Mouse (Mus musculus) lung, embryonic 14.5 days (tissue): ENCODE measurements at regions not wholly inside any gene's neighbourhood (a gene's known extent, or its start where the extent isn't known, plus 50 kb on each side); places are given as distances from the start of the nearest gene placed in this dataset.
A peak's percentile ranks its signal among the peaks of the same experiment; 100 is the strongest.

ENCODE experiments used
- ATAC-seq: fragments of 200-750 bp; cut with Nextera tagmentation; 2 replicates; pipeline ENCODE4 v1.8.0; 2017; ENCODE audit warnings: mild to moderate bottlenecking, moderate TSS enrichment, moderate library complexity; ENCODE audit not compliant: insufficient read depth
- DNase-seq: peaks from one replicate; pipeline ENCODE4 v3.0.0-alpha.2; 2015
- H3K27ac ChIP-seq: fragments of 300-500 bp; sonication (generic); 2 replicates; pipeline ENCODE4 v1.5.1; 2014; ENCODE audit warnings: low read depth, mild to moderate bottlenecking, moderate library complexity
- H3K27me3 ChIP-seq: fragments of 300-500 bp; sonication (generic); 2 replicates; pipeline ENCODE4 v1.6.1; 2014; ENCODE audit warnings: low read length, control low read depth; ENCODE audit not compliant: insufficient read depth
- H3K36me3 ChIP-seq: fragments of 300-500 bp; sonication (generic); 2 replicates; pipeline ENCODE4 v1.6.1; 2014; ENCODE audit warnings: control low read depth; ENCODE audit not compliant: insufficient read depth
- H3K4me1 ChIP-seq: fragments of 300-500 bp; sonication (generic); 2 replicates; pipeline ENCODE4 v1.6.1; 2014; ENCODE audit warnings: antibody characterized with exemption, control low read depth; ENCODE audit not compliant: insufficient read depth
- H3K4me2 ChIP-seq: fragments of 300-500 bp; sonication (generic); 2 replicates; pipeline ENCODE4 v1.6.1; 2014; ENCODE audit warnings: mild to moderate bottlenecking
- H3K4me3 ChIP-seq: fragments of 300-500 bp; sonication (generic); 2 replicates; pipeline ENCODE4 v1.5.1; 2014; ENCODE audit warnings: low read depth, low read length
- H3K9ac ChIP-seq: fragments of 300-500 bp; sonication (generic); 2 replicates; pipeline ENCODE4 v1.6.1; 2014
- H3K9me3 ChIP-seq: fragments of 300-500 bp; sonication (generic); 2 replicates; pipeline ENCODE4 v1.6.1; 2016; ENCODE audit warnings: low read depth, low read length, control low read depth
- CTCF ChIP-seq: IDR thresholded peaks from 2 replicates; pipeline ENCODE4 v1.5.1; 2016; ENCODE audit warnings: antibody characterized with exemption, low read depth
- WGBS: fragments of 180-500 bp; shearing (Covaris S2); extraction: QIAGEN DNeasy Blood & Tissue Kit; methylation state at CpG from one replicate; pipeline ENCODE4 v1.1.7; 2014; 5-methylcytosine and 5-hydroxymethylcytosine counted together

GRCm38 (mm10) chr3:148682445-148682994, 307.8 kb downstream of the Adgrl2 start:
- H3K4me1 ChIP-seq: peaks cover 16% of the 10 kb centered on the region
- no peak overlapping the region for H3K27ac ChIP-seq
- WGBS: 65% methylated on average over 6 of the region's 6 CpGs
- H3K4me3 ChIP-seq: no peak overlapping the region
- no peak for ATAC-seq
- H3K36me3 ChIP-seq: no peaks in the 10 kb centered on the region
- no peaks in the 10 kb centered on the region for H3K9me3 ChIP-seq
- no peak overlapping the region for H3K4me2 ChIP-seq
- H3K9ac ChIP-seq: no peak overlapping the region
- H3K27me3 ChIP-seq: no peaks in the 10 kb centered on the region
- TF ChIP-seq CTCF: no peak
- DNase-seq: peak; percentile 46

- peaks cover 16% of the 10 kb centered on the region for H3K4me1 ChIP-seq
- WGBS: 56% methylated on average over 2 of the region's 2 CpGs
- no peaks in the 10 kb centered on the region for H3K27me3 ChIP-seq
- no peaks in the 10 kb centered on the region for H3K9me3 ChIP-seq
- no peak for ATAC-seq
- H3K9ac ChIP-seq: no peak overlapping the region
- no peaks in the 10 kb centered on the region for H3K36me3 ChIP-seq
- H3K4me2 ChIP-seq: no peak overlapping the region
- DNase-seq: no peak
- H3K27ac ChIP-seq: no peak overlapping the region
- no peak overlapping the region for H3K4me3 ChIP-seq
- no peak for TF ChIP-seq CTCF
Observed at GRCm38 (mm10) chr3:148681186-148681585, 309.2 kb downstream of the Adgrl2 start.

GRCm38 (mm10) chr3:148680737-148681136, 309.6 kb downstream of the Adgrl2 start:
- H3K4me2 ChIP-seq: no peak overlapping the region
- H3K4me3 ChIP-seq: no peak overlapping the region
- 67% methylated on average over 8 of the region's 8 CpGs for WGBS
- TF ChIP-seq CTCF: no peak
- peaks cover 16% of the 10 kb centered on the region for H3K4me1 ChIP-seq
- H3K9ac ChIP-seq: no peak overlapping the region
- no peak for ATAC-seq
- no peaks in the 10 kb centered on the region for H3K9me3 ChIP-seq
- H3K27ac ChIP-seq: no peak overlapping the region
- H3K27me3 ChIP-seq: no peaks in the 10 kb centered on the region
- DNase-seq: no peak
- H3K36me3 ChIP-seq: no peaks in the 10 kb centered on the region

GRCm38 (mm10) chr3:148680086-148680485, 310.3 kb downstream of the Adgrl2 start:
- H3K36me3 ChIP-seq: no peaks in the 10 kb centered on the region
- TF ChIP-seq CTCF: no peak
- H3K27ac ChIP-seq: no peak overlapping the region
- ATAC-seq (no peak), DNase-seq (no peak)
- H3K4me3 ChIP-seq: no peak overlapping the region
- H3K4me1 ChIP-seq: peaks cover 16% of the 10 kb centered on the region
- 83% methylated on average over 4 of the region's 4 CpGs for WGBS
- no peaks in the 10 kb centered on the region for H3K9me3 ChIP-seq
- no peaks in the 10 kb centered on the region for H3K27me3 ChIP-seq
- H3K4me2 ChIP-seq: no peak overlapping the region
- no peak overlapping the region for H3K9ac ChIP-seq

GRCm38 (mm10) chr3:148679121-148679520, 311.2 kb downstream of the Adgrl2 start:
- Histone ChIP-seq H3K4me1 (peaks cover 12% of the 10 kb centered on the region), H3K27ac (no peak overlapping the region), H3K9ac (no peak overlapping the region), H3K9me3 (no peaks in the 10 kb centered on the region), H3K36me3 (no peaks in the 10 kb centered on the region), H3K4me2 (no peak overlapping the region), H3K27me3 (no peaks in the 10 kb centered on the region), H3K4me3 (no peak overlapping the region)
- no peak for ATAC-seq
- TF ChIP-seq CTCF: no peak
- WGBS: 43% methylated on average over 2 of the region's 2 CpGs
- DNase-seq: no peak

- Histone ChIP-seq H3K27ac (no peak overlapping the region), H3K4me1 (no peaks in the 10 kb centered on the region), H3K9me3 (no peaks in the 10 kb centered on the region), H3K4me3 (no peak overlapping the region), H3K9ac (no peak overlapping the region), H3K27me3 (no peaks in the 10 kb centered on the region), H3K36me3 (no peaks in the 10 kb centered on the region), H3K4me2 (no peak overlapping the region)
- DNase-seq (peak; percentile 45), ATAC-seq (no peak)
- TF ChIP-seq CTCF: peak; percentile 46
- 79% methylated on average over 2 of the region's 2 CpGs for WGBS
Observed at GRCm38 (mm10) chr3:148676025-148676424, 314.3 kb downstream of the Adgrl2 start.

- Histone ChIP-seq H3K27ac (no peak overlapping the region), H3K9ac (no peak overlapping the region), H3K36me3 (no peaks in the 10 kb centered on the region), H3K4me3 (no peak overlapping the region), H3K4me2 (no peak overlapping the region), H3K27me3 (no peaks in the 10 kb centered on the region), H3K4me1 (no peaks in the 10 kb centered on the region), H3K9me3 (no peaks in the 10 kb centered on the region)
- WGBS: 45% methylated on average over 6 of the region's 6 CpGs
- TF ChIP-seq CTCF: no peak
- ATAC-seq (no peak), DNase-seq (no peak)
Observed at GRCm38 (mm10) chr3:148662888-148663477, 327.4 kb downstream of the Adgrl2 start.
